Mouse (Mus musculus): Measurements from ENCODE around the gene Mex3d.

The Mex3d gene

DNA sequence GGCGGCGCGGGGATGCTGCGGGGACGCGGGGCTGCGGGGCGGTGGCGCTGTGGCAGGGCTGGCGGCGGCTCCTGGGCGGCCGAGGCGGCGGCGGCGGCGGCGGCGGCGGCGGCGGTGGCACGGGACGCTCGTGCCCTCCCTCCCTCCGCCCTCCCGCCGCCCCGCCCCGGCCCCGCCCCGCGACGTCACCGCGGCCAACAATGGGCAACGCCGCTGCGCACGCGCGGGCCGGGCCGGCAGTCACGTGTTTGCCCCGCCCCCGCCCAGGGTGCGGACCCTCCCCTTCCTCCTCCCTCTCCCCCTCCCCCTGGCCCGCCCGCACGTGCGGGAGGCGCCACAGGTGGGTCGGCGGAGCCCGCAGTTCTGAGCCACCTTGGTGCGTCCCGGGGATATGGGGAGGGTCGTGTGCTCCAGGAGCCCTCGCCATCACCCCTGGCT lies at the start of gene Mex3d:
Mex3d (minus strand) TSS at position 138 of the 438 bp plus-strand sequence.
- peak; percentile 96 for DNase-seq (ENCODE audit: low read depth, low spot score)

DNA sequence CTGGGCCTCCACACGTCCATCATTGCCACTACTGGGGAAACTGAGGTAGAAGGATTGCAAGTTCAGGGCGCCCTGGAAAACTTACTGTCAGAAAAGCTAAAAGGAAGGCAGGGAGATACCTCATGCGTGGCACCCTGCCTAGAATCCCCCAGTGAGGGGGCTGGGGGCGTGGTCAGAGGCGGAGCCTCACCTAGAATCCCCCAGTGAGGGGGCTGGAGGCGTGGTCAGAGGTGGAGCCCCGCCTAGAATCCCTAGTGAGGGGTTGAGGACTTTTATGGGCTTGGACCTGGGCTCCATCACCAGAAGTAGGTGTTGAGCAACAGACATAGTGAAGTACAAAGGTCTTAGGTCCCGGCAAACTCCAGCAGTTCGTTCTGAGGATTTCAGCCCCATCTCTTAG lies 48.8 kb upstream of the Mex3d start:
- peak; percentile 28 for DNase-seq (ENCODE audit: low read depth, low spot score)

DNA sequence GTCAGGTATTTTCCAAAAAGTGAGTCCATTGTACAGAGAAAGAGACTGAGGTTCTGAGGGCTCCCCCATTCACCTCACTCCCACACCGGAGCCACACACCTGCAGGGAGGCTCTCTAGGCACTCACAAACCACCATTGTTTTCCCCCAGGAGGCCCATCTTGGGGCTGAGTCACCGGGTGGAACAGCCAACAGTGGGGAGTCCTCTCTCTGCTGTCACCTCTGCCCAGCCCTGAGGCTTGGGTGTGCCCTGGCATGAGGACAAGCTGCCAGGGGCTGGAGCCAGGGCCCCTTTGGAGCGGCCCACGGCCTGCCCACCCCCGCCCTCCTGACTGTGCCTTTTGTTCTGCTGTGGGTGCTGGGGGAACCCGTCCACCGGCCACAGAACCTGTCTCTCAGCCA lies 48.3 kb upstream of the Mex3d start:
- no peak for DNase-seq (ENCODE audit: low read depth, low spot score)

DNA sequence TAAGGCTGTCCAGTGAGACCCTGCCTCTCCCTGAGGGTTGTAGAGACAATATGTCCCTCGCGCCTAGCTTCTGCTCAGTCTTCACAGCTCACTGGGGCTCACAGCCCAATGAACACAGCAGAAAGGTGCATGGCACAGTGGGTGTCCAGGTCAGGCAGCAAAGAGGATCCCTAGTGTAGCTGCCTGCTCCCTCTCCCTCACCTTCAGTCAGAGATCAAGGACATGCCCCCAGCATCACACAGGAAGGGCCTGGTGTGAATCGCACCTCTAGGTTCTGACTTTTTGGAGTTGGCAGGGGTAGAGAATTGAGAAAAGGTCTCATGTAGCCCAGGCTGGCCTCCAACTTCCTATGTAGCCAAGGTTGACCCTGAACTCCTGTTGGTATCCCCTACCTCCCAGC lies 47.4 kb upstream of the Mex3d start:
- no peak for DNase-seq (ENCODE audit: low read depth, low spot score)

DNA sequence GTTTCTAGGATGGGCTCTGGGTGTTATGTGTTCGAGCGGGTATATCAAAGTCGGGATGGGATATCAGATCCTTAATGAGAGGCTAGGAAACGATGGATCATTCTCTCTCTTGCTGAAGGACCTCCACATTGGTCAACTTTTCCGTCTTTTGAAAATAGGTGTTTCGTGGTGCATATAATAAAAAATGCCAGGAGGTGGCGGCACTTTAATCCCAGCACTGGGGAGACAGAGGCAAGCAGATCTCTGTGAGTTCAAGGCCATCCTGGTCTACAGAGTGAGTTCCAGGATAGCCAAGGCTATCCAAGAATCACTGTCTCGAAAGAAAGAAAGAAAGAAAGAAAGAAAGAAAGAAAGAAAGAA lies 46.8 kb upstream of the Mex3d start:
- DNase-seq (ENCODE audit: low read depth, low spot score): no peak

DNA sequence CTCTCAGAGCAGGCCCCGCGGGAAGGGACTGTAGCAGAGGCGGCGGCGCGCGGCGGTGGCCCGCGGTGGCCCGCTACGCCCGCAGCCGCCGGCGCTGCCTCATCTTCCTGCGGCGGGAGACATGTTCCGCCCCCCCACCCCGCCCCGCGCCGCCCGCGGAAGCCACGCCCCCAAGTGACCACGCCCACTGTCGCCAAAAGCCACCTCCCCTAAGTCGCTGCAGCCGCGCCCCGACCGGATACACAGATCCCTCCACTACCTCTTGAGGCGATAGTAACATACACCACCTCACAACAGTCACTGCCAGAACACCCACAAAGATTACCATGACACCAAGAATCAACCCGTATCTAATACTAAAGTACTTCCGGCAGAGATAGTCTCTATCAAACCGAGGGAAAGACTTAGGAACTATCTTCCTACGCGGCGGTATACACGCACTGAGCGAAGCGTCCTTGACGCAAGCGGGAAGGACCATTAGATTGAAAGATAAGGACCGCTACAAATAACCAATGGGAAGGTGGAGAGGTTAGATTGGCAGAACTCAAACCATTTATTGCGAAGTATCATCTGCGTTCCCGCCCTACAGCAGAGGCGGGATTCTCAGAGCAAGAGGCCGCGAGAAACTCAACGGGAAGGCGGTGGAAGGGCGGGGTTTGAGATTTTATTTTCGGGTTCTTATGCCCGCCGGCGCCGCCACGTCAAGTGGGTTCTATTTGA lies 46.2 kb upstream of the Mex3d start, which contains the start of gene Tcf3:
Tcf3 (minus strand) TSS at position 135 of the 720 bp plus-strand sequence.
- peak; percentile 98 for DNase-seq (ENCODE audit: low read depth, low spot score)

DNA sequence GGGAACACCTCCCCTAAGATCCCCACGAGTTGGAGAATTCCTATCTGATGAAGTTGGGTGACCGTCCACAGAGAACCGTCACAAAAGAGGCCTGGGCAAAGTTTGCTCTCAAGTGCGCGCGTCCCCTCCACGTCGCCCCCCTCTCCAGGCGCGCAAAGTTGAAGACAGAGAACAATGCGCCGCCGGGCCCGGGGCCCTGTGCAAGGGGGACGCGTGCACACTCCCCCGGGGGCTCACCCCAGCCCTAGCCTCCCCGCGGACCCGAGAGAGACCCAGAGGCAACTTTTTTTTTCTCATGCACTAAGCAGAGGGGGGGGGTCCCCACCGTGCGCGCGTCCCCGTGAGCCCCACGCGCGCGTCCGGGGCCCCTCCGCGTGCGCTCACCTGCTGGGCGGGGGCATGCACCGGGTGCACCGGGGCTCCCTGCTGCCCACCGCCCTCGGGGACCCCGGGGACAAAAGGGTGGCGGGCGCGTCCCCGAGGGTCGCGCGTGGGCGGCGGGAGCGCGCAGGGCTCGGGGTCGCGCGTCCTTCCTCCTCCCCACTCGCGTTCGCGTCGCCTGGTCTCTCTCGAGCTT lies 45.6 kb upstream of the Mex3d start:
- DNase-seq (ENCODE audit: low read depth, low spot score): no peak

DNA sequence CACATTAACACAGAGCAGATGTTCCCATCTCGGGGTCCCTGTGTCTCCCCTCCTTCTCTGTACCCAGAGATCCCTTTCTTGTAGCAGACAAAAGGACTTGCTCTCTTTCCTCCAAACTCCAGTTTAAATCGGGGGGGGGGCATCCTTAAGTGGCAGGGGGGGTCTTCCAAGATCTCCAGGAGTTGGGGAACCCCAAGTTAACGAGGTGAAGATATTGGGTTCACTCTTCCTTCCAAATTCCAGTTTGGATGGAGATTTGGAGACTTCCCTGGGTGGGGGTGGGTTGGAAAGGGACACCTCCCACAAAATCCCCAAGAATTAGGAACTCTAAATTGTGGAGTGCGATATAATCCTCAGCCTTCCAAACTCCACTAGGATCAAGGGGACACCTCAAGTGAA lies 44.9 kb upstream of the Mex3d start:
- DNase-seq (ENCODE audit: low read depth, low spot score): no peak

DNA sequence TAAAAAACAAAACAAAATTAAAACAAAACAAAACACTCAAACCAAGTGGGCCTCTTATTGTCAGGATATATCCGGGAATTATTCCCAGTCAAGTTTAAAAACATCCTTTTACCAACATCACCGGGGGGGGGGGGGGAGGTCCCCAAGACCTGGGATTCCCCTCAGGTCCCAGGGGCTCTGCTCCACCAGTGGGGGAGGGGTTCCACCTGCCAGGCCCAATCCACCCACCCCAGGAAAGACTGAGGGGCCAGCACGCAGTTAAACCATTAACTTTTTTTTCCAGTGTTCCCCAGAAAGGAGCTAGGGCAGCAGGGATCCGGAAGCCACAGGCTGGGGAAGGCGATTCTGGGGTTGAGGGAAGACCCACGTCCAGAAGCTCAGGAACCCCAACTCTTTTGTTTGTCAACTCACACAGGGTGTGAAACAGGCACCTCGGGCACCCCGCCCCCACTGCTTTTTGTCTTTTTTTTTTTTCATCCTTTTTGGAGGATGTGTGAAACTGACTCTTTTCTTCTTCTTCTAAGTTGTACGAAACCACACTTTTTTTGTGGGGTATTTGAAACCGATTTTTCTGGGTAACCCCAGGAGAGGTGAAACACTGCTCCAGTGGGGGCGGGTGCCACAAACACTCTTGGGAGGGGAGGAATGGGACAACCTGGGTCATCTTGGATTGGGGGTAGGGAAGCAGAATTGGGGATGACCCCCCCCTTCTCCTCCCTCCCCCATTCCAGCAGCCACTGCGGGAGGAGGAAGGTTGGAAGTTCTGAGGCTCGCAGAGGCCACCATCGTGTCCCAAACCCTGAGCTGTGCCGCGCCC lies 44.3 kb upstream of the Mex3d start:
- DNase-seq (ENCODE audit: low read depth, low spot score): peak; percentile 51

DNA sequence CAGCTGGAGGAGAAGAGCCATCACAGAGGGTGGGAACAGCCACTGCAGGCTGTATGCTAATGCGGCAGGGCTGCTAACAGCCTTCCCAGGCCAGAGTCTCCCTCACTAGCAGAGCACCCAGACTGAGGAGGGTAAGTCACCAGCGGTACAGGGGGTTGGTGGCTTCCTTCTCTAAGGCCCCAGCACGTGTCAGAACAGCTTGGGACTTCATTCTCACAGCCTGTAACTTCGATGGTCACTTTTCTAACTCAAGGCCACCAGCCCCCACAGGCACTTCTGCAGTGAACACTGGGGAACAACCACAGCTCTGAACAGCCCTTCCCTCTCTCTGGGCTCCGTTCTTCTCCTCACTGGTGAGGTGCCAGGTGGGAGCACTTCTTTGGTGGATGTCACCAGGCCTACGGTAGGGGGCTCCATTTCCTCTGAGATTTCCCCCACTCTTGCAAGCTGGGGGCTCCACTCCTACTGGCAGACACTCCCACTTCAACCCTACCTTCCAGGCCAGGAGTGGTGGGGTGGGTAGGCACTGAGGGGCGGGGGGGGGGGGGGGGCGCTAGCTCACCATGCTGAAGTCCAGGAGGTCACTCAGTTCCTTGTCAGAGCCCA lies 43.0 kb upstream of the Mex3d start:
- DNase-seq (ENCODE audit: low read depth, low spot score): no peak

DNA sequence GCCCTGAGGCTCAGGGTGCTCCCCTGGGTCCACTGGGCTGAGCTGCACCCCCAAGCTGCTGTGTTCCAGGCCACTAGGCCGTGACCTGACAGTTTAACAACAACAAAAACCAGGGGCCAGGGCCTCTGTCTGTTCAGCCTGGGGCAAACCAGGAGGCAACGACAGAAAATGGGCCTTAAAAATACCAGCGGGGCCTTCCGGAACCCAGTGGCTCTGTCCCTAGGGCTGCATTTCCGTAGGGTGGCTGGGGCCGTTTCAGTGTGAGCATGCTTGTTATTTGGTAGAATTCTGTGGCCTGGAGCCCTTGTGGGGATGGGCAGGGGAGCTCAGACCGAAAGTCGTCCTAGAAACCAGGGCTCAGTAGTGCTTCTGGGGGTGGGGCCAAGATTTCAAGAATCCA lies 42.3 kb upstream of the Mex3d start:
- no peak for DNase-seq (ENCODE audit: low read depth, low spot score)

DNA sequence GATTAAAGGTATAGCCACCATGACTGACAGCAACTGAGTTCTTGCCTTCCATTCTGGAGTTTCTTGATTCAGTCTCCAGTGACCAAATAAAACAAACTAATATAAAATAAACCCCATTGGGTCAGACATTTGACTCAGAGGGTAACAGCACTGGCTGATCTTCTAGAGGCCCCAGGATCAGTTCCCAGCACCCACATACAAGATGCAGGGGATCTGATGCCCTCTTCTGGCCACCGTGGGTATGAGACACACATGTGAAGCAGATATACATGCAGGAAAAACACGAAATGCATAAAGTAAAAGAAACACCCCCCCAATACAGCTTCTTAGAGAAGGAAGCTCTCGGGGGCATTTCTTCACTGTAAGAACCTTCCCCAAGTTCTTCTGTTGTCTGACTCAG lies 37.6 kb upstream of the Mex3d start:
- no peak for DNase-seq (ENCODE audit: low read depth, low spot score)

DNA sequence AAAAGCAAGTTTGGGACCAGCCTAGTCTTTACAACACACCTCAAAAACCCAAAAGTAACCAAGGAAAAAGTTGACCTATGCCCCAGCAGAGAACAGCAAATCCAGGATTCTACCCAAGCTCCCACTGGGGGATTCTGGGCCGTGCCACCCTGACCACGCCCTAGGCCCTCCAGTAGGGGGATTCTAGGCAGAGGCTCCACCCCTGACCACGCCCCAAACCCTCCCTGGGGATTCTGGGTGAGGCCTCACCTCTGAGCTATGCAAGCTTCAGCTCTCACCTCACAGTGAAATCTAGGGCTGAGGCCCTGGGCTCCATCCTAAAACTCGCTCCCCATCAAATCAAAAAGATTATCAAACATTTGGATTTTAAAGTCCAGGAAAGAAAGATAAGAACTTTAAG lies 36.1 kb upstream of the Mex3d start:
- DNase-seq (ENCODE audit: low read depth, low spot score): no peak

DNA sequence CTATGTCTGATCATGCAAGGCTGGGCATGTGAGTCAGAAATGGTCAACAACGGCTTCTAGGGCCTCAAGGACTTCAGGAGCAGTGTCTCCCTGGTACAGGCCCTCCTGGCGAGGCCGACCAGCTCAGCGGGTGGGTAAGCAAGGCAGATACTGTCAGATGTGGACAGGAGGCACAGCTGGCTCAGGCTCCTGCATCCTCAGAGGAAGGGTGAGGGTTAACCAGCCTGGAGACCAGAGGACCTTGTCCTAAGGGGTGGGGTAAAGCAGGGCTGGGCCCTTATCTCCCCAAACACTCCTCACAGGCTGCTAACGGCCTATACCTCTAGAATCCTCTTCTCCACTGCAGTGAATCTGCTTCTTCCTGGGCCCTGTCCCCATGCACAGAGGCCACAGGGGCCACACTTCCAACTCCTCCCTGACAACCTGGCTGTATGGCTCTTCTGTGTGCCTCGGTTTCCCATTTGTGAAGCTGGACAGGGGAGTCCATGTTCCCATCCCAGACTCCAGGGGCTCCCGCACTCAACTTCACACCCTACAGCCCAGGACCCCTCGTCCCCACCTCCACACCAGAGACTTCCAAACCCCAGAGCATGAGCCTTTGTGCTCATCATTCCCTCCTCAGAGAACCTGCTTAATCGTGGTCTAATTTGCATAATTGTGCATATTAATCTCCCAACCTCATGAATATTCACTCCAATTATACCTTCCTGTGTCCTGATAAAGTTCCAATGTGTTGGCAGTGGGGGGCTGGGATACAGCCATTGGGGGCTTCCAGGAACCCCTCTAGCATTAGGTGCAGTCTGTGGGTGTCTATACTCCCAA lies 34.4 kb upstream of the Mex3d start:
- DNase-seq (ENCODE audit: low read depth, low spot score): no peak

DNA sequence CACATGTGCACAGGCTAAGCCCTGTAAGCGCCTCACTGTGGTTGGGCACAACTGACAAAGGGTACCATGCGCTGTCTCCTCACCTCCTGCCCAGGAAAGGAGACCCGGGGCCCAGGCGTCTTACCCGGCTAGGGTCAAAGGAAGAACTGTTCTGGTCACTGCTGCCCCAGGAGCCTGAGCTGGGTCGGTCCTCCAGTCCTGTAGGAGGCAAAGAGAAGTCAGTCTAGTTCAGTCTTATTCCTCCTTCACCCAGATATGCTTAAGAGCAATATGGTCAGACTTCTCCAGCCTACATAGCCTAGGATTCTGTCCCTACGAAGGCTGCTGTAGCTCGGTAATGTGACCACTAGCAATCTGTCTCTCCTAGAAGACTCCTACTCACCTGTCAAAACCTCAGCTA lies 33.7 kb upstream of the Mex3d start:
- DNase-seq (ENCODE audit: low read depth, low spot score): no peak

DNA sequence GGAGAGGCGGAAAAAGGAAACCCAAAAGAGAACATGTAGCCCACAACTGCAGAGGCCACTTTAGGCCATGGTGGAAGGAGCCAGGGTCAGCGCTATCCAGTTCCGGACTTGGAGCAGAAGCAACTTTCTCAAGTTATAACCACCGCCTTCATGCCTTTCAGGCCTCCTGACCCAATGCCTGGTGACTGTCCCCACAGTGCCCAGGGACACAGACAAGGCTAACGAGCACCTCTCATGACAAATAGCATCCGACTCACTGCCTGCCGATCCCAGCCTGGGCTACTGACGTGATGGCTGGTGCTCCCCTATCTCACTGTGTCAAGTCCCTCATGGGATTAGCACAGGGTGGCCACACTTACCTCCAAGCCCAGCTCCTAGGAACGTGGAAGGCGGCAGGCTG lies 33.3 kb upstream of the Mex3d start:
- no peak for DNase-seq (ENCODE audit: low read depth, low spot score)

DNA sequence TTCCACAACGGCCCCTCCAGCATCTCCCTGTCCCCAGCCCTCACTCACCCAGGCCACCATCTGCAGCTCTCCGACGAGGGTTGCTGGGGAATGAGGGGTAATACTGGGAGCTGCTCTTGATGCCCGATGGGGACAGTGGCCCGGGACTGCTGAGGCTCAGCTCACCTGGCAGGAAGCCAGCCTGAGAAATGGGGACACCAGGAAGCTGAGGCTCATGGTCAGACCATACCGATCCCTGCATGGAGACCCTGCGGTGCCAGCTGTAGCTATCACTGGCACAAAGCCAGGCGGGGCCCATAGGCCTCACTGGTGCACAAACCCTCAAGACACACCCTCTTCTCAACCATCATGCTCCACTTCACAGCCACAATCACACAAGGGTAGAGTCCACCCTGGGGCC lies 32.0 kb upstream of the Mex3d start:
- DNase-seq (ENCODE audit: low read depth, low spot score): no peak

DNA sequence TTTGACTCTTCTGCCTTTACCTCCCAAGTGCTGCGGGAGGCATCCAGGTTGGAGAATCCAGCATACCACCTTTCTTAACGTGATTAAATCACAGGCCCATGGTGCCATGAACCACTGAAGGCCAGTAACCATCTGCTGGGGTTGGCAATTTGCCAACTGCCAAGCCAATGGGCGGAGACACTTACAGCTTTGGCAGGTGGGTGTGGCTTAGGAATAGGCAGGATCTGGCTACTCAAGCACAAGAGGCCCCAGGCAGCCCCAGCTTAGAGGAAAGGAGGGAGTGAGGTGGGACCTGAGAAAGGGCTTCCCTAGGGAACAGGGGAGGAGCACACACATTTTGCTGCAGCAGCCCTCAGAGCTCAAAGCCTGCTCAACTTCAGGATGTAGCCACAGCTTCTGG lies 30.9 kb upstream of the Mex3d start:
- no peak for DNase-seq (ENCODE audit: low read depth, low spot score)

DNA sequence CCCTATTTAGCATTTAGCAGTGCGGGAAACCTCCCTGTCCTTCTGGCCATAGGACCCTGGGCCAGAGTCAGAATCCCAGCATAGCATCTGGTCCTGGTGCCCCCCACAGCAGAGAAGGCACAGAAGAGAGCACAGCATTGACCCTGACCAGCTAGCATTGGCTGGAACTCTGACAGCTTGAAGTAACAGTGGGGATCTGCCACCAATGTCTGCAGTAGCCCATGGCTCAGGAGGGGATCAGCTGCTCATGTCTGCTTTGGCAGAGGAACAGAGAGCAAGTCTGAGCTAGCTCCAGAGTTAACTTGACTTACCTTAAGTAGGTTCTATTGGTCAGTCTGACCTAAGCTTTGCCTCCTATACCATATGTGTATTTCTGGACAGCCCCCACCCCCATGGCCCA lies 30.4 kb upstream of the Mex3d start:
- DNase-seq (ENCODE audit: low read depth, low spot score): no peak

DNA sequence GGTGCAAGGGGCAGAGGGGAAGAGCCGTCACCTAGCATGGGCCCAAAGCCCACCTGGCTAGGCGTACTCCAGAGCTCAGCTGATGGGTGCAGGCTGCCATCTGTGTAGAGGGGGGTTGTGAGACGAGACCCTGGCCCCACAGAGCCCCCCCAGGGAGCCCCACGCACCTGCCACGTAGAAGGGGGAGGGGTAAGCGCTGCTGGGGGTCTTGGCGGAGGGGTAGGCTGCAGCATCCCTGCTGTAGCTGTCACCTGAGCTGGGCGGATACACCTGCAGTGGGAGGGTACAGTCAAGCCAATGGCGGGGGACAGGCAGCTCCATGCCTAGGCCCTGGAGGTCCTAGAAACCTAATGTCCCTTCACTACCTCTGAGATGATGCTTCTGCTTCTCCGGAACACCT lies 29.9 kb upstream of the Mex3d start:
- no peak for DNase-seq (ENCODE audit: low read depth, low spot score)

DNA sequence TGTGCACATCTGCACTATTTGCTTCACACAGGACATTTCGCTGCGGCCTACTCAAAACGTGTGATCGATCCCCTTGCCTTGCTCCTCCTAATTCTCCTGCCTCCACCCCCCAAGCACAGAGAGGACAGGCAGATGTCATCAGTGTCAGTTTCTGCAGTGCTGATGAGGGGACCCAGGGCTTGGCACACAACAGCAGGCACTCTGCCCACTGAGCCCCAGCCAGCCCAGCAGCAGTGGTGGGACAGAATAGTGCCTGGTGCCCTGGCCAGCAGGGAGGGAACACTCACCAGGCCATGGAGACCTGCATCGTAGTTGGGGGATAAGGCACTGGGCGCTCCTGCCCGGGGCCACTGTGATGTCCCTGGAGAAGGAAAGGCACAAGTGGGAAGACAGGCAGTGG lies 28.1 kb upstream of the Mex3d start:
- DNase-seq (ENCODE audit: low read depth, low spot score): no peak
